Mouse (Mus musculus) MEL (cell line): ENCODE results near the gene Alox5ap.

Source experiments
- E2F4 ChIP-seq: IDR thresholded peaks from 2 replicates; pipeline ENCODE4 v1.6.1; 2011; ENCODE audit warnings: low read depth, low read length, improper control_type of control experiment, borderline replicate concordance
- HCFC1 ChIP-seq: IDR thresholded peaks from 2 replicates; pipeline ENCODE4 v1.6.1; 2012; ENCODE audit warnings: low read depth, mild to moderate bottlenecking, inconsistent platforms, low read length, improper control_type of control experiment, moderate library complexity
- KAT2A ChIP-seq: conservative IDR thresholded peaks from 2 replicates; pipeline ENCODE4 v1.6.1; 2012; ENCODE audit warnings: low read depth, low read length, improper control_type of control experiment, inconsistent platforms
- MAX ChIP-seq: IDR thresholded peaks from 2 replicates; pipeline ENCODE4 v1.6.1; 2011; ENCODE audit warnings: low read length, improper control_type of control experiment
- MXI1 ChIP-seq: IDR thresholded peaks from 2 replicates; pipeline ENCODE4 v1.6.1; 2011; ENCODE audit warnings: mild to moderate bottlenecking, low read depth, low read length, improper control_type of control experiment
- NRF1 ChIP-seq: IDR thresholded peaks from 2 replicates; pipeline ENCODE4 v1.6.1; 2014; ENCODE audit warnings: low read depth, mild to moderate bottlenecking, inconsistent platforms, low read length, improper control_type of control experiment, moderate library complexity; ENCODE audit not compliant: poor library complexity, insufficient read depth, severe bottlenecking
- POLR2A ChIP-seq, 2 experiments: IDR thresholded peaks; 2 replicates each; pipeline ENCODE4 v1.6.1; 2011 to 2012; ENCODE audit warnings: low read length in 2 of 2, mild to moderate bottlenecking in 2 of 2, control low read depth in 1 of 2, improper control_type of control experiment in 1 of 2, low read depth in 1 of 2, moderate library complexity in 1 of 2; ENCODE audit not compliant: control insufficient read depth in 1 of 2, insufficient read depth in 1 of 2, poor library complexity in 1 of 2
- POLR2AphosphoS5 ChIP-seq: IDR thresholded peaks from 2 replicates; pipeline ENCODE4 v1.6.1; 2012; ENCODE audit warnings: low read depth, borderline replicate concordance, mild to moderate bottlenecking, inconsistent platforms, low read length, moderate library complexity, mixed read lengths
- TAL1 ChIP-seq: IDR thresholded peaks from 2 replicates; pipeline ENCODE4 v1.6.1; 2012; ENCODE audit warnings: mild to moderate bottlenecking, inconsistent platforms, low read length, moderate library complexity, mixed read lengths
- ZMIZ1 ChIP-seq: IDR thresholded peaks from 2 replicates; pipeline ENCODE4 v1.6.1; 2012; ENCODE audit warnings: low read depth, mild to moderate bottlenecking, inconsistent platforms, low read length, improper control_type of control experiment, moderate library complexity

GRCm38 (mm10) chr5:149322938-149323553 is 58.5 kb downstream of the Alox5ap start:
- TF ChIP-seq MXI1 (no peak), NRF1 (no peak), KAT2A (no peak), HCFC1 (no peak), TAL1 (no peak), E2F4 (no peak), POLR2A (IDR thresholded peaks at IDR 0.05; ENCODE audit: control insufficient read depth in 1 of 2, insufficient read depth in 1 of 2, low read depth in 1 of 2, low read length in 2 of 2, poor library complexity in 1 of 2) (no peak), MAX (no peak), POLR2AphosphoS5 (no peak), ZMIZ1 (no peak)
